Mouse (Mus musculus): ENCODE results near the gene Klf1. TPM values are rescaled to one million over a fixed set of nuclear protein-coding genes. Genes with fewer than 3 reads are reported as not detected.

The Klf1 gene
- polyA plus RNA-seq (2012; rRNA removed): 177 and 217 TPM in 2 replicates

GRCm38 (mm10) chr8:84901752-84902151 is at the start of gene Klf1:
Gene Klf1, plus strand, starts transcription at chr8:84901928.

GRCm38 (mm10) chr8:84856864-84857441 is 44.8 kb upstream of the Klf1 start, which contains the start of gene Farsa:
Gene Farsa, plus strand, starts transcription at chr8:84856989.

DNA sequence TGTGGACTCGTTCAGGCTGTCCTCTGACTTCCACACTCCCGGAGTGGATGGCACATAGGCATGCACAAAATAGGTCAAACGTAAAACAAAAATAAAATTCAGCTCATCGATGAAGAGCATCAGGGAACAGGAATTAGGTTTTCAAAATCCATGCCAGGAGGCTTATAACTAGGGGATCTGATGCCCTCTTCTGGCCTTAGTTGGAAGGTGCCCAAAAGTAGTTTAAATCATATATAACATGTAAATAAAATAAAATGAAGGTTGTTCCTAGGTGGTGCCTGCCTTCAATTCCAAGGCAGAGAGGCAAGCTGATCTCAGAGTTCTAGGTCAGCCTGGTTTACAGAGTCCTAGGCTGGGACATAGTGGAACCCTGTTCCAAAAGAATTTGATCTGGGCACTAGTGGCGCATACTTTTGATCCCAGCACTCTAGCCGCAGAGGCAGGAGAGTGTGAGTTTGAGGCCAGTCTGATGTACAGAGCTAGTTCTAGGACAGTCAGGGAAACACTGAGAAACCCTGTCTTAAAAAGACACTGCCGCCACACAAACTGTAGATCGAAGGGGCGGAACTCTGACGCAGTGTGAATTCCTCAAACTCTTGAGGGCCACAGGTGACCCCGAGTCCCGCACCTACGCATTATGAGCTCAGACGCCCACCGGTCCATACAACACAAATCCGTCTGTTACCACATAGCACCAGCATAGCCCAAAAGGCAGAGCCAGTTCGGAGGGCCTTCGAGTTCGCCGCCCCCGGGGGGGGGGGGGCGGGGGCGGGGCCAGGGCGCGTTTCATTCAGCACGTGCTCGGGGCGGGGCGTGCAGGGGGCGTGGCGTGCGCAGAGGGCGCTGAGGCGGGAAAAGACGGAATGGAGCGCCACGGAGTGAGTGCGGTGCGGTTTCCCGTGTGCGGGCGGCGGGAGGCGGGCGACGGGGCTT is 30.1 kb upstream of the Klf1 start, which contains the start of gene Syce2:
Gene Syce2, plus strand, starts transcription at position 736 of the 933 bp plus-strand sequence.

DNA sequence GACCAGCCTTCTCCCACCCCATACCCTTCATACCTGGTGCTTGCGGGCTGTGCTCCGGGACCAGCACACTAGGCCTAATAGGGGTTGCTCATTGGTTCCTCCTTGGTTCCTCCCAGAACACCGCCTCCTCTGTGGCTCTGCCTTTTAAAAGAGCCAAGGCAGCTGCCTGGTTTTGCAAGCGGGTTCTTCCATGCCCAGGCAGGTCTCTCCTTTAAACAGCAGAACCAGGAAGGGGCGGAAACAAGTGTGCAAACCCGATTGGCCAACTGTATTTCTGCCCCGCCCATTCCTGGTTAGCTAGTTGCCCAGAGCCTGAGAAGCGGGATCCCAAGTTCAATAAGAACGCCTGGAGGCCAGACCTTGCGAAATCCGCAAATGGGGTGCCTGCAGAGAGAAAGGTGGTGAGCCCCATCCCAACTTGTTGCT is 8.0 kb upstream of the Klf1 start, which contains the start of gene Gcdh:
Gene Gcdh, minus strand, starts transcription at position 213 of the 426 bp plus-strand sequence.

DNA sequence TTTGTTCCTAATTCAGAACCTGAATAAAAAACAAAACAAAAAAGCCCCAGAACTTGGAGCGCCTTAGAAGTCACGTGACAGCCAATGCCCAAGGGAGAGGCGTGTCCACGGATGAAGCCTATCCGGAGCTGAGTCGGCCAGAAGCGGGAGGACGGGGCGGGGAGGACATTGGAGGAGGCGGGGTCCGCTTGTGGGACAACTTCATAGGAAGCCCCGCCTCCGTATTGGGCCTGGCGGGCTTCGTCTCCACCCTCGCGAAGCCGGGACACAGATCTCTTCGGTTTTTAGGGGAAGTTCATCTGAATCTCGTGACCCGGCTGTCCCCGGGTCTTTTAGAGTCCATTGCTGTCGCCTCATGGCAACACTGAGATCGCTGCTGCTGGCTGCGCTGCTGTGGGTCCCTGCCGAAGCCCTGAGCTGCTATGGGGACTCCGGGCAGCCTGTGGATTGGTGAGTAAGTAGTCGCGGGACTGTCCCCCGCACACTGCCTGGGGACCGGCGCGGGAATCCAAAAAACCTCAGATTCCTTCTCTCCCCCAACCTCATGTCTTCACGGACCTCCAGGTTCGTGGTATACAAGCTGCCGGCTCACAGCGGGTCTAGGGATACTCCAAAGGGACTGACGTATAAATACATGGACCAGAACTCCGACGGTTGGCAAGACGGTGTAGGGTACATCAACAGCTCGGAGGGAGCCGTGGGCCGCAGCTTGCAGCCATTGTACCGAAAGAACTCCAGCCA is 6.9 kb downstream of the Klf1 start, which contains the start of gene Dnase2a:
Gene Dnase2a, plus strand, starts transcription at position 140 of the 741 bp plus-strand sequence.

GRCm38 (mm10) chr8:84936962-84937546 is 35.3 kb downstream of the Klf1 start, which contains the start of gene Mast1:
Gene Mast1, minus strand, starts transcription at chr8:84937359.

GRCm38 (mm10) chr8:84946528-84947240 is 45.0 kb downstream of the Klf1 start, which contains the start of gene Rtbdn:
Gene Rtbdn, plus strand, starts transcription at chr8:84946991.

Other genes with a start within 250 kb of the Klf1 start
- gene Ier2, start 239.1 kb upstream of the Klf1 start, polyA plus RNA-seq (2012; rRNA removed): 5.7 and 8.2 TPM in 2 replicates
- gene Trmt1, start 215.6 kb upstream of the Klf1 start, polyA plus RNA-seq (2012; rRNA removed): 33.2 and 38.8 TPM in 2 replicates
- gene Nacc1, start 214.1 kb upstream of the Klf1 start, polyA plus RNA-seq (2012; rRNA removed): 16.6 and 18.7 TPM in 2 replicates
- gene Lyl1, start 200.5 kb upstream of the Klf1 start, polyA plus RNA-seq (2012; rRNA removed): 38.3 and 41.4 TPM in 2 replicates
- gene G430095P16Rik, start 178.9 kb upstream of the Klf1 start, polyA plus RNA-seq (2012; rRNA removed): 9.3 and 9.7 TPM in 2 replicates
- 1.2 and 1.3 TPM in 2 replicates for gene Nfix, start 101.6 kb upstream of the Klf1 start, polyA plus RNA-seq (2012; rRNA removed)
- gene Dand5, start 79.1 kb upstream of the Klf1 start, polyA plus RNA-seq (2012; rRNA removed): 2.0 and 2.1 TPM in 2 replicates
- 29.9 and 31.7 TPM in 2 replicates for gene Gadd45gip1, start 70.4 kb upstream of the Klf1 start, polyA plus RNA-seq (2012; rRNA removed)
- 116 and 127 TPM in 2 replicates for gene Rad23a, start 61.3 kb upstream of the Klf1 start, polyA plus RNA-seq (2012; rRNA removed)
- 310 and 322 TPM in 2 replicates for gene Calr, start 55.0 kb upstream of the Klf1 start, polyA plus RNA-seq (2012; rRNA removed)
- 50.9 and 57.3 TPM in 2 replicates for gene Farsa, start 44.9 kb upstream of the Klf1 start, polyA plus RNA-seq (2012; rRNA removed)
- 30.4 and 31.4 TPM in 2 replicates for gene Syce2, start 29.8 kb upstream of the Klf1 start, polyA plus RNA-seq (2012; rRNA removed)
- gene Gcdh, start 8.0 kb upstream of the Klf1 start, polyA plus RNA-seq (2012; rRNA removed): 29.5 and 35.0 TPM in 2 replicates
- 8.3 and 10.6 TPM in 2 replicates for gene Dnase2a, start 6.6 kb downstream of the Klf1 start, polyA plus RNA-seq (2012; rRNA removed)
- 0.03 and 0.05 TPM in 2 replicates for gene Mast1, start 35.4 kb downstream of the Klf1 start, polyA plus RNA-seq (2012; rRNA removed)
- not detected in 2 replicates for gene Rtbdn, start 45.1 kb downstream of the Klf1 start, polyA plus RNA-seq (2012; rRNA removed)
- gene Gm49661, start 67.5 kb downstream of the Klf1 start, polyA plus RNA-seq (2012; rRNA removed): not detected in 2 replicates
- 1,069 and 1,310 TPM in 2 replicates for gene Prdx2, start 67.7 kb downstream of the Klf1 start, polyA plus RNA-seq (2012; rRNA removed)
- gene Rnaseh2a, start 67.8 kb downstream of the Klf1 start, polyA plus RNA-seq (2012; rRNA removed): 57.5 and 63.1 TPM in 2 replicates
- gene Junb, start 76.8 kb downstream of the Klf1 start, polyA plus RNA-seq (2012; rRNA removed): 7.7 and 8.0 TPM in 2 replicates
- 4.1 and 4.6 TPM in 2 replicates for gene Hook2, start 88.7 kb downstream of the Klf1 start, polyA plus RNA-seq (2012; rRNA removed)
- gene Best2, start 112.6 kb downstream of the Klf1 start, polyA plus RNA-seq (2012; rRNA removed): not detected in 2 replicates
- 76.1 and 91.5 TPM in 2 replicates for gene Asna1, start 123.4 kb downstream of the Klf1 start, polyA plus RNA-seq (2012; rRNA removed)
- gene Trir, start 124.9 kb downstream of the Klf1 start, polyA plus RNA-seq (2012; rRNA removed): 99.1 and 106 TPM in 2 replicates
- gene Tnpo2, start 135.0 kb downstream of the Klf1 start, polyA plus RNA-seq (2012; rRNA removed): 23.4 and 27.0 TPM in 2 replicates
- gene Fbxw9, start 158.1 kb downstream of the Klf1 start, polyA plus RNA-seq (2012; rRNA removed): 7.6 and 9.4 TPM in 2 replicates
- 0.22 and 0.31 TPM in 2 replicates for gene Gm5741, start 166.1 kb downstream of the Klf1 start, polyA plus RNA-seq (2012; rRNA removed)
- 20.6 and 21.6 TPM in 2 replicates for gene Dhps, start 169.8 kb downstream of the Klf1 start, polyA plus RNA-seq (2012; rRNA removed)
- 37.6 and 44.1 TPM in 2 replicates for gene Wdr83os, start 178.8 kb downstream of the Klf1 start, polyA plus RNA-seq (2012; rRNA removed)
- 24.8 and 26.1 TPM in 2 replicates for gene Wdr83, start 179.4 kb downstream of the Klf1 start, polyA plus RNA-seq (2012; rRNA removed)
- gene Man2b1, start 181.3 kb downstream of the Klf1 start, polyA plus RNA-seq (2012; rRNA removed): 15.9 and 21.5 TPM in 2 replicates
- 0.97 and 1.1 TPM in 2 replicates for gene Zfp791, start 221.2 kb downstream of the Klf1 start, polyA plus RNA-seq (2012; rRNA removed)
- not detected in 2 replicates for gene Cks1brt, start 250.0 kb downstream of the Klf1 start, polyA plus RNA-seq (2012; rRNA removed)